Mouse (Mus musculus) left cerebral cortex, adult 8-10 months (tissue): Measurements from ENCODE around the gene Acaca. TPM values are rescaled to one million over a fixed set of nuclear protein-coding genes. Genes with fewer than 3 reads are reported as not detected.

Experiments used
- total RNA-seq, 4 experiments: library from RNA; stranded (reverse); gene quantifications; 2 replicates each; pipeline ENCODE4 v1.2.4; 2022

Acaca gene
- total RNA-seq, 4 experiments from 2014 or later = 80.3 to 96.1 (median 90.3) TPM

Other genes starting within 250 kb of the Acaca start
- 10 to 100 TPM; 13.7 to 19.2 (median 15.6) TPM for gene Ddx52, start 187.6 kb upstream of the Acaca start, total RNA-seq
- 10 to 100 TPM; 60.6 to 72.7 (median 67.4) TPM for gene Synrg, start 165.2 kb upstream of the Acaca start, total RNA-seq
- gene Dusp14, start 60.4 kb upstream of the Acaca start, total RNA-seq = 10 to 100 TPM; 54.0 to 59.0 (median 55.3) TPM
- 10 to 100 TPM; 37.7 to 41.7 (median 38.8) TPM for gene Tada2a, start 72 bp upstream of the Acaca start, total RNA-seq
- gene Gm11437, start 37.8 kb downstream of the Acaca start, total RNA-seq = not detected